Mouse (Mus musculus) CD4-positive, CD25-positive, alpha-beta regulatory T cell, adult 2 months (primary cell): ENCODE results near the gene Stip1.

Experiments
- DNase-seq: peaks from one replicate; pipeline ENCODE4 v3.0.0-alpha.2; 2012; ENCODE audit warnings: low read depth, low spot score

Stip1 gene

DNA sequence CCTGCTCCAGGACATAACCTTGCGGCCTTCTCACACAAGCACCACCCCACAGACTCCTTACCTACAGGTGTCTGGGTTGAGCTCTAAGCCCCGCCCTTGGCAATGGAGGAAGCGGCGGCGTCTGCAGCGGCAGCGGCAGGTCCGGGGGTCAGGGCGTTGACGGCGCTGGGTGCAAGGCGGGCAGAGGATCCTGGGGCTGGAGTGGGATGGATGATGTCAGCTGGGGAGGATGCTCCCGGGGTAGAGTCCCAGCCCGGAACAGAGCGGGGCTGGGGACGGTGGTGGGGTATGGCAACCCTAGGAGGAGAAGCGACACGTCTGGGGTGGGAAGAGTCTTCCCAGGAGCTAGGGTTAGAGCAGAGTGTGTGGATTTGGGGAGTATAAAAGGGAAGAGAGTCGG is 54.5 kb downstream of the Stip1 start:
- no peak for DNase-seq

DNA sequence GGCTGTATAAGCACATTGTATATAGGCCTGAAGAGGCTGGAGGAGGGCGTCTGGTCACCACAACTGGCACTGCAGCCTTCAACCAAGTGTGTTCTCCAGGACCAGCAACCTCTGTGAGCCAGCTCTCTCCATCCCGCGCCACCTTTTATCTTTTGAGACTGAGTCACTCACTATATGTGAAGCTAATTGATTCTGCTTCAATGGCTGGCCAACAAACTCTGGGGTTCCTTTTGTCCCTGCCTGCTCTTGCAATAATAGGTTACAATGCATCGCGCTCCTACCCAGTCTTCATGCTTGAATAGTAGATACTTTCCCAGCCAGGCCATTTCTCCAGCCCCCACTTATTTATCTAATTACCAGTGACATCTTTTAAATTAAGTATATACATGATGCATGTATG is 56.1 kb downstream of the Stip1 start:
- no peak for DNase-seq

DNA sequence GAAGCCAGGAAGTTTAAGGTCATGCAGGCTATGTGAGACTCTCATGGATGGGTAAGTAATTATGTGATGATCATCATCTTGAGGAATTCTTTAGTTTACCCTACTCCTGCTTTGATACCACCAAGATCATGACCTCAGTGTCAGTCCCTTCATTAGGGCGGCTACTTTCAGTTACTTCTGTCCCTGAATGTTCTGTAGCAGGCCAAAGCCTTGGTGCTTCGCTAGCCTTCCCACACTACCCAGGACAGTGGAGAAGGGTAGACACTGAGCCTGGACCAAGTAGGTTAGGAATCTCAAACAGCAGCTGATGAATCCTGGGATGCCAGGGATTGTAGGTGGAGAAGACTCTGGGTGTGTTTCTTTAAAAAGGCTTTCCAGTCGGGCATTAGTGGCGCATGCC is 58.3 kb downstream of the Stip1 start:
- no peak for DNase-seq

DNA sequence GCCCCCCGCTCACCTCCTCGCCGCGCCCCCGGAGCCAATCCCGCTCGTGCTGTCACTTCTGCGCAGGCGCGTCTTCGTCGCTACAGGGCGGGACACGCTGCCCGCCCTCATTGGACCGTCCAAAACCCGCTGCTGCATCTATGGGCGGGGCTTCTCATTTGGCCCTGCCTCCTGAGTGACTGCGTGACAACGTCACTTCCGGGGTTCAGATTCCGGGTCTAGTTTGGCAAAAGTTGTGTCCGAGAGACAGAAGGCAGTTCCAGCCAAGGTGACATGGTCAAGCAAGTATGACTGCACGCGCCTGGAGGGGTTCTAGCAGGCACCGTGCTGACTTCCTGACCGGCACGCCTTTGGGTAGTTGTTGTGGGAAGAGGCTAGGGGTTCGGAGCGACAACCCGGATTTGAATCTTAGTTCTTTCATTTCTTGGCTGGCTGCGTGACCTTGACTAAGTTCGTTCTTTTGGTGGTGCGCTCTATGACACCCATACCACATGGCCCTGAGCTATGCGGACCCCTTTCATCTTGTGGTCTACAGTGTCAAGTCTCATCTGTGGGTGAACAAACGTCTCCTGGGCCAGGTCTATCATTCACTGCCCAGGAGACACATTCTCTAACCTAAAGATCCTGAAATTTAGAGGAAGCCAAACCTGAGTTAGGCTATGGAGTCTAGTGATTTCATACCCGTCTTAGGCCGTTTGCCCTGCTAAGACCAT is 59.2 kb downstream of the Stip1 start, which contains the start of gene Fkbp2:
Gene Fkbp2, minus strand, starts transcription at position 121 of the 713 bp plus-strand sequence.
- DNase-seq, result peak; percentile 99

DNA sequence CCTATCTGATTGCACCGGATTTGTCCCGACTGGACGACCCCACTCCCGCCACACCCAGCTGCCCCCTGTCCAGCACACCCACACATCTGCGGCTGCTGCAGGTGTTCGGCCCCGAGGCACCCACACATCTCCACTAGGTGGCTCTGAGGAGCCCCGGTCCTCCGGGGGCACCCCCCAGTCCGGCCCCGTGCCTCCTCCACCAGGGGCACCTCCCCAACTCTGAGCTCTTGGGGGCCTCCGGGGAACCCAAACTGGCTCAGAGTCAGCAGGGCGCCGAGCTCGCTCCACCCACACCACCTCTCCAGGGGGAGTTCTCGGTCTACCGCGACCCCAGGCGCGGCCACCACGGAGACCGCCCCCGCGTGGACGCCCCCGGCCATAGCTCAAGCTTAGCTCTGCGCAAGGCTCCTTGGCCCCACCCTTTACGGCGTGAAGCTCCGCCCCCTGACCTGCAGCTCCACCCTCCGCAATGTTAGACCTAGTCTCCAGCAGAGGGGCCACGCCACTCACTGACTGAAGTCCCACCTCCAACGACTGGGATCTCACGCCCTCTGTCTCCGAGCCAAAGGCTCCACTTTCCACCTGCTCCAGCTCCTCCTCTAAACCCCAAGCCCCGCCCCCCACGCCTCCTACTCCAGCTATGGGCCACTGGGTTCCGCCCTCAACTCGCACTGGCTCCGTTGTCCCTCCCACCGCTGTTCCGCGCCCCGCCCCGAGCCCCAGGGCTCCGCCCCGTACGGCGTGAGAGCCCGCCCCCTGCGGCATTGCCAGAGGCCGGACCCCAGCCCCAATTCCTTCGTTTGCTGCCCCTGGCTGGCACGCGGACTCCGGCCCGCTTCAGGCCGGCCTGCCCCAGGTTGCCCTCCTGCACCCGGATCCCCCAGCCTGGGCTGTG is 60.0 kb downstream of the Stip1 start:
- DNase-seq, result peak; percentile 99

DNA sequence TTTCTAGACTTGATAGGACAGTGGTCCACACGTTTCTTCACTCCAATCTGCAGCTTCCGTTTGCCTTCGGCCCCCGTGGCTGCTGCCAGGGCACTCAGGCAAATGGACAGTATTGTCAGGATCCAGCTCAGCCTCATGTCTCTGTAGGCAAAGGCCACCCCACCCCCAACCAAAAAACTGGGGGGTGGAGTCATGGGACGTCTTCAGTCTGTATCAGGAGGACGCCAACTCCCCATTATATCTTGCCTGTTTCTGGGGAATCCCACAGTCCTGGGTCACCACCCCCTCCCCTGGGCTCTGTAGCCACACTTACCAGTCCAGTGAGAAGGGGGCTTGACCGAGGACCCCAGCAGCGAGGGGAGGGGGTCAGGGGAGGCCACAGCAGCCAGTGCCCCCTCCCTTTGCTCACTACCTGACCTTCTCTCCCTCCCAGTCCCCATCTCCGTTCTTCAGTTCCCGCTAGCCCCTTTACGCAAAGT is 60.7 kb downstream of the Stip1 start:
- DNase-seq, result peak; percentile 62

DNA sequence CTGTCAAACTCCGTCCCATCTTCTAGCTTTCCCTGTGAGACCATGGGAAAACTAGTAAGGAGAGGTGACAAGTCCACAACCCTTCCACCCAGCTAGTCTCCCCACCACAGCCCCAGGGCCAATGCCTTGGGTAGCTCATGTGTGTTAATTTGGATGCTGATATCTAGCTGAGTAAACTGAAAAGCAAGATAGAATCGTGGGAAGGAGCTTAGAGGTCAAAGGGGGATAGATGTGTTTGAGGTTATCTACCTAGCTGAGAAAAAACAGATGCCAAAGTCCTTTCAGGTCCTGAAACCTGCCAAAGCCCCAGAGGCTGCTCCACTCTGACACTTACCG is 61.2 kb downstream of the Stip1 start:
- DNase-seq, result no peak

DNA sequence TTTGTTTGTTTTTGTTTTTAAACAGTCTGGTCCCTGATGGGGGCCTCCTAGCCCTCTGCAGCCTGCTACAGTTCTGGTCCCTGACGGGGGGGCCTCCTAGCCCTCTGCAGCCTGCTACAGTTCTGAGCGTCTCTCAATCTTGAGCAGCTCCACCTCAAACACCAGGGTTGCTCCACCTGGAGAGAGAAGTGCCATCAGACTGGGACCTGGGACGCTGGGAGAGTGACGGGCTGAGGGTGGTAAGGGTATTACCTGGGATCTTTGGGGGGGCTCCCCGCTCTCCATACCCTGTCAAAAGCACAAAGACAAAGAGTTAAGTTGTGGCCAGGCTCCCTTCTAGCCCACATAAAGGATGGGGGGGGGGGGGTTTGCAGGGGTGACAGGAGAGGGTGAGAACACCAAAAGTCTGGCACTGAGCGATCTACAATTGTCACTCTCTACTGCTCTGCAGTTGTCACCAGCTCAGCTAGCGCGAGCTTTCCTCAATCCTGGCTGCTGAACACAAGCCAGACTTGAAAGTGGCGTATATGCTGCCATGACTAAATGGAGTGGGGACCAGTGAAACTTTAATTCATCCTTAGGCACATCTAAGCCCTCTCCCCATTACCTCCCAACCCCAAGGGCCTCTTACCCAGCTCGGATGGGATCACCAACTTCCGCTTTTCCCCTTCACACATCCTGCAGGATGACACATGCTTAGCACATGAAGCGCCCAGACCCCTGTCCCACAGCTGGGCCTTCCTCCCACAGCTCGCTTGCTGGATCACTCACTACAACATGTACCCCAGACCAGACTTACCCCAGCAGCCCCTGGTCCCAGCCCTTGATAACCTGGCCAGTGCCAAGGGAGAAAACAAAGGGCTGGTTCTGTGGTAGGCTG is 61.8 kb downstream of the Stip1 start:
- no peak for DNase-seq

DNA sequence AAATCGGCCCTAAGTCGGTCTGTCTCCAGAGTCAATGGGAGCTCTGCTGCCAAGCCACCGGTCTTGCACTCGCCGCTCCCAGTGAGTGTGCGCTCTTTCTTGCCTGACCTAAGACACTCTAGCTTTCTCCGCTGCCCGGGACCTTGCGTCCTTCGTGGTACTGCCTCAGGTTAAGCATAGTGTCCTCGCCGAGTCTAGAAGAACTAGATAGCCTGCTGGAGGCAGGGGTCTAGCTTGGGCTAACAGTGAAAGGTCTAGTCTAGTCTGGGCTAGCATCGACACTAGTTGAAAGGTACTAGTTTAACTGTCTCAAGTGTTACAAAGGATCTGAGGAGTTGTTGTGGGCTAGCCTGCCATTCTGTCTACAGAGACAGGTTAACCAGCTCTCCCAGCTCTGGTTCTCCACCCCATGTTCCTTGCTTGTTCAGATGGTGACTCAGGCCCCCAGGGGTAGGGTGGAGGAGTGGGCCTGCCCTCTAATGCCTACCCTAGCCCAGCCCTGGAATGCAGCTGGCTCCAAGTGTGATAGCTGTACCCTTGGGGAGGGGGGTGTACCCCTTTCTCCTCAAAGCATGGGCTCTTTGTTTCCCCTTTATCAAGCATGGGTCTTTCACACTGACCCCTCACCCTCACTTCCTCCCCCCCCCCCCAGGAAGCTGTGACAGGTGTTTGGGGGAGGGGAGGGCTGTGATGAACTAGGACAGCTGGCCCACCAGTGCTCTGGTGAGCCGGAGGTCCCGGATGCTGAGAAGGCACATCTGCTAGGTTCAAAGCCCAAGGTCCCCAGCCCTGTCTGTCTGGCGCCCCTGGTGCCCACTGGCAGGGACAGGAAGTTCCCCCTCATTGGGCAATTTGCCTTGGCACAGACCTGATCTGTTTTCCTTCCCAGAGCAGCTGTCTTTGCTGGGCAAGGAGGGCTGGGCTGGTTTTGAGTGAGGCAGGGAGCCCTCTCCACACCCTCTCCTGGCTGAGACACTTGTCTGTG is 63.9 kb downstream of the Stip1 start, which contains the start of gene Plcb3:
Gene Plcb3, minus strand, starts transcription at position 934 of the 985 bp plus-strand sequence.
- peak; percentile 70 for DNase-seq

DNA sequence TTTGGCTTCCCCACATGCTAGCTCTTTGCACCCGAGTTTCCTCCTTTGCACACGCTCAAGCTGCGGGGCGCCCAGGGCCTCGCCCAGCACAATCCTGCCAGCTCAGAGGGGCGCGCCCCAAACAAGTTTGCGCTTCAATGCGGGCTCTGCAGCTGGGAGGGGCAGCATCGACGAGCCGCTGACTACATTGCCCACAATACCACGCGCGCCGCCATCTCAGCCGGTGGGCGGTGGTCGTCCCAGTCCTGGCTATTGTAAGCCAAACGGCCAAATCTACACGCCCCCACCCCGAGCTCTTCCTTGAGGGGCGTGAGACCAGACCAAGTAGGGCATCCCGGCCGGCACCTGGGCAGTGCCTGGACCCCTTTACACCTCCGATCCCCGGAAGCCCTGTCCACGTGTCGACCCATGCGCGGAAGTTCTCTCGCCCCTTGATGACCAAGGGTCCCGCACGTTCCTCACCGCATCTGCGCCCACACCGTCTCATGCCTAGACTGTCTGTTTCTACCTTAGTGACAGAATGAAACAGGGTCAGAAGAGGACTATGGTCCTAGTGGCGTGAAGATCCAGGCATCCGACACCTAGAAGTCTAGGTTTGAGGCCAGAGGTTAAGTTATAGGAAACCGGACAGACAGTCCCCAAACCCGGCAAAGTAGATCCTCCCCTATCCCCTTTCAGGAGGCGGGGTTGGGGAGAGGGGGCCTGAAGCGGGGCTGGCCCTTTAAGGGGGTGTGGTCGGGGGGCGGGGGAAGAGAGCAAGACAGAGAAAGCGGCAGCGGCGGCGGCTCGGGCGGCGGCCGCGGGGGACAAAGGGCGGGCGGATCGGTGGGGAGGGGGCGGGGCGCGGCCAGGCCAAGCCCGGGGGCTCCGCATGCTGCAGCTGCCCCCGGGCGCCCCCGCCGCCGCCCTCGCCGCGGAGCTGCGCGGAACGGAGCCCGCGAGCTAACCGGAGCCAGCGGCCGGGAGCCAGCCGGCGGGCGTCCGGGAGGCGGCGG is 65.3 kb downstream of the Stip1 start, which contains the start of gene Ppp1r14b:
Gene Ppp1r14b, plus strand, starts transcription at position 758 of the 995 bp plus-strand sequence.
- DNase-seq, result peak; percentile 86

DNA sequence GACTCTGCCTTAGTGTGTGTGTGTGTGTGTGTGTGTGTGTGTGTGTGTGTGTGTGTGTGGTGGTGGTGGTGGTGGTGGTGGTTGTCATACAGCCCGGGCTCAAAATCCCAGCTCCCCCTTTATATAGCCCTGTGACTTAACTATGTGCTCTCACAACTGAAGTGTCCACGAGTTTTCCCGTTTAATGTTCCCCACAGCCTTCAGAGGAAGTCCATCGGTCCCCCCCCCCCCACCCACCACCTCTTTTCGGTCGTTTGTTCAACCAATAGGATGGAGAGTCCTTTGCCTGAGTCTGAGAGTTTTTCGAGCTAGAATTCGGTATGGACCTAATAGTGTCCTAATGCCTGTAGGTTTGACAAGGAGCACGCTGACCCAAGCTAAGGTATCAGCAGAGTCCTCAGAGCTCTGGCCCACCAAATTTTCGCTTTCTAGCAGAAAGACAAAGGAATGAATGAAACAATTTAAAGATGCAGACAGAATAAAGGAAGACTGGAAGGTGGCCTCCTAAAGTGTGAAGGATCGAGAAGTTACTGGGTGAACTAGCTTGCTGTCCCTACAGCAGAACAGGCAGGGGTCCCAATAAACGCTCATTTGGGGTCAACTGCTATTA is 66.1 kb downstream of the Stip1 start:
- no peak for DNase-seq

DNA sequence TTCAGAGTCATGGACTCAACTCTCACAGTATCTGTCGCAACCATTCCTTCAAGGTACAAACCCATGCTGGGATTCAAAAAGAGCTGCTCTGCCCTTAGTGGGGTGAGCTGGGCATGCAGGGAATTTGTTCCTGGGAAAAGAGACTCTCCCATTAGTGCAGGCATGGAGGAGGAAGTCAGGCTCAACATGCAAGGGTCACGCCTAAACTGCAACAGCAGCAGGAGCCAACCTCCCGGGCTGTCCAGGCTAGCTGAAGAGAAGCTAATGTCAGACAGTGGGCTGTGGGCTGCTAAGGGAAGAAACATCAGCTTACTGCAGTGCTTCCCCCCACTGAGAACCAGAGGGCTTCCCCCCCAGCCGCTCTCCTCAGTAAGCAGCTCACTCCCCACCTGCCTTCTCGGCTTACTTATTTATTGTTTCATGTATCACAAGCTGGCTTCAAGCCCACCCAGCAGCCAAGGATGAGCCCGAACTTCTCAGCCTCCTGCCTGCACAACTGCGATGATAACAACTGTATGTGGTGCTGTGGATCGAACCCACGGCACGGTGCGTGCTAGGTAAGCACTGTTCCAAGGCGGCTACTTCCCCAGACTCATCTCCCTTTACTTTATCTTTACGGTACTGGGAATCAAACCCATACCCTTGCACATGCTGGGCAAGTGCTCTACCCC is 67.4 kb downstream of the Stip1 start:
- DNase-seq, result no peak

DNA sequence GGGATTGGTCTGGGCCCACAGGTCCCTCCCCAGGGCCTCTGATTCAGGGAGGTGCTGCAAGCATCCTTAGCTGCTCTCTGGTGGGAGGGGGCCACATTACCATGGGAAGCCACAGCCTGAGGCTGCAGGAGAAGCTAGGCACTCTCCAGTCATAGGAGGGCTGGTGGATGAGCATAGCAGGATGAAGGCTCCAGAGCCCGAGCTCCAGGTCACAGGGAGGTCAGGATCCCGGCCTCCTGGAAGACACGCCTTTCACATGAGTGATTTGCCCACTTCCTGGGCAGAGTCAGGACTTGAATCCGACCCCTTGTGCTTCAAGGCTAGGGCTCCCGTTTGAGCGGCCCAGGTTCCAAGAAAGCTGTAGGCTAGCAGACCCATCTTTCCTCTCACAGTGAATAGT is 68.1 kb downstream of the Stip1 start:
- DNase-seq, result no peak
